Mouse (Mus musculus): ENCODE data around the gene Egfem1. TPM values are rescaled to one million over a fixed set of nuclear protein-coding genes. Genes with fewer than 3 reads are reported as not detected.

Gene Egfem1
- total and polyA plus RNA-seq, 2 experiments = 0.48 to 1.5 TPM

GRCm38 (mm10) chr3:29707467-29707866 lies 625.6 kb downstream of the Egfem1 start:
- H3K4me3 ChIP-seq (ENCODE audit: insufficient read depth, low read depth, low read length) = no peak overlapping the region
- DNase-seq (ENCODE audit: extremely low read depth, low read depth, low spot score) = no peak
- H3K9ac ChIP-seq (ENCODE audit: low read depth, low read length) = no peak overlapping the region
- no peaks in the 10 kb centered on the region for H3K4me1 ChIP-seq (ENCODE audit: control insufficient read depth, insufficient read depth, low read length)
- no peaks in the 10 kb centered on the region for H3K27me3 ChIP-seq (ENCODE audit: control insufficient read depth, insufficient read depth, low read length)
- H3K36me3 ChIP-seq (ENCODE audit: control insufficient read depth, insufficient read depth, low read length) = no peaks in the 10 kb centered on the region
- H3K27ac ChIP-seq (replicated peaks; ENCODE audit: insufficient read depth, low read depth, low read length) = no peak overlapping the region
- H3K79me2 ChIP-seq (ENCODE audit: control insufficient read depth, insufficient read depth, low read length) = no peaks in the 10 kb centered on the region
- TF ChIP-seq CTCF (IDR thresholded peaks at IDR 0.05; ENCODE audit: low read depth, low read length) = no peak
- no peak for TF ChIP-seq POLR2A (IDR thresholded peaks at IDR 0.05; ENCODE audit: extremely low read depth, insufficient read depth, low read length)
- WGBS = 88% methylated on average over 1 of the region's 1 CpGs

GRCm38 (mm10) chr3:29726376-29726967 lies 644.6 kb downstream of the Egfem1 start:
- Histone ChIP-seq H3K79me2 (ENCODE audit: control insufficient read depth, insufficient read depth, low read length) (no peaks in the 10 kb centered on the region), H3K27me3 (ENCODE audit: control insufficient read depth, insufficient read depth, low read length) (no peaks in the 10 kb centered on the region), H3K9ac (ENCODE audit: low read depth, low read length) (no peak overlapping the region), H3K27ac (replicated peaks; ENCODE audit: insufficient read depth, low read depth, low read length) (no peak overlapping the region), H3K36me3 (ENCODE audit: control insufficient read depth, insufficient read depth, low read length) (no peaks in the 10 kb centered on the region), H3K4me1 (ENCODE audit: control insufficient read depth, insufficient read depth, low read length) (no peaks in the 10 kb centered on the region), H3K4me3 (ENCODE audit: insufficient read depth, low read depth, low read length) (no peak overlapping the region)
- peak; percentile 28 for DNase-seq (ENCODE audit: extremely low read depth, low read depth, low spot score)
- 0 out of 2 replicates have a peak, but pooled peaks have one; percentile 1 for TF ChIP-seq CTCF (IDR thresholded peaks at IDR 0.05; ENCODE audit: low read depth, low read length)
- no peak for TF ChIP-seq POLR2A (IDR thresholded peaks at IDR 0.05; ENCODE audit: extremely low read depth, insufficient read depth, low read length)
- 60% methylated on average over 8 of the region's 8 CpGs for WGBS

- no peak overlapping the region for H3K4me3 ChIP-seq (ENCODE audit: insufficient read depth, low read depth, low read length)
- DNase-seq (ENCODE audit: extremely low read depth, low read depth, low spot score) = peak; percentile 61
- no peak overlapping the region for H3K27ac ChIP-seq (replicated peaks; ENCODE audit: insufficient read depth, low read depth, low read length)
- H3K79me2 ChIP-seq (ENCODE audit: control insufficient read depth, insufficient read depth, low read length) = no peaks in the 10 kb centered on the region
- peaks cover 6% of the 10 kb centered on the region; the same call in 1 of the 2 replicates for H3K4me1 ChIP-seq (ENCODE audit: control insufficient read depth, insufficient read depth, low read length)
- H3K36me3 ChIP-seq (ENCODE audit: control insufficient read depth, insufficient read depth, low read length) = no peaks in the 10 kb centered on the region
- WGBS = 22% methylated on average over 4 of the region's 4 CpGs
- 0 out of 2 replicates have a peak, but pooled peaks cover 2% of the 10 kb centered on the region for H3K27me3 ChIP-seq (ENCODE audit: control insufficient read depth, insufficient read depth, low read length)
- H3K9ac ChIP-seq (ENCODE audit: low read depth, low read length) = no peak overlapping the region
- TF ChIP-seq CTCF (IDR thresholded peaks at IDR 0.05; ENCODE audit: low read depth, low read length) = peak; percentile 74
- no peak for TF ChIP-seq POLR2A (IDR thresholded peaks at IDR 0.05; ENCODE audit: extremely low read depth, insufficient read depth, low read length)
Observed at GRCm38 (mm10) chr3:29730062-29730760, 648.4 kb downstream of the Egfem1 start.

DNA sequence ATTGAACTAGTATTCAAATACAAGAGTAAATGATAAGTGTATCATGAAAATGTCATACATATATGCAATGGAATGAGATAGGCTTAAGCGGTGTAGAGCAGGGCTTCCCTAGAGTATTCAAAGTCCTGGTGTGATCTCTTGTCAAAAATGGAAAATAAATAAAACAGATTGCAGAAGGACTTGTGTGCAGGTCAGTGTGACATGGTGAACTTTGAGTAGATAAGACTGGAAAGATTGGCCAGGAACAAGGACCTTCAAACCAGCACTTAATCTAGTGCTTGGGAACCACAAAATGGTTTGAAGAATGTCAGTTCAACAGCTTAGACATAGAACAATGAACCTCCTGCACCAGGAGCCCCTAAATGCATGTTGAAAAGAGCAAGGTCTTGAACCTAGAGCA lies 649.7 kb downstream of the Egfem1 start:
- no peaks in the 10 kb centered on the region for H3K36me3 ChIP-seq (ENCODE audit: control insufficient read depth, insufficient read depth, low read length)
- H3K79me2 ChIP-seq (ENCODE audit: control insufficient read depth, insufficient read depth, low read length) = no peaks in the 10 kb centered on the region
- no peak for TF ChIP-seq POLR2A (IDR thresholded peaks at IDR 0.05; ENCODE audit: extremely low read depth, insufficient read depth, low read length)
- no peak for TF ChIP-seq CTCF (IDR thresholded peaks at IDR 0.05; ENCODE audit: low read depth, low read length)
- H3K27ac ChIP-seq (replicated peaks; ENCODE audit: insufficient read depth, low read depth, low read length) = no peak overlapping the region
- H3K9ac ChIP-seq (ENCODE audit: low read depth, low read length) = no peak overlapping the region
- peaks cover 6% of the 10 kb centered on the region; the same call in 1 of the 2 replicates for H3K4me1 ChIP-seq (ENCODE audit: control insufficient read depth, insufficient read depth, low read length)
- 0 out of 2 replicates have a peak, but pooled peaks cover 2% of the 10 kb centered on the region for H3K27me3 ChIP-seq (ENCODE audit: control insufficient read depth, insufficient read depth, low read length)
- no peak overlapping the region for H3K4me3 ChIP-seq (ENCODE audit: insufficient read depth, low read depth, low read length)
- peak; percentile 94 for DNase-seq (ENCODE audit: extremely low read depth, low read depth, low spot score)
- 38% methylated on average over 1 of the region's 1 CpGs for WGBS

DNA sequence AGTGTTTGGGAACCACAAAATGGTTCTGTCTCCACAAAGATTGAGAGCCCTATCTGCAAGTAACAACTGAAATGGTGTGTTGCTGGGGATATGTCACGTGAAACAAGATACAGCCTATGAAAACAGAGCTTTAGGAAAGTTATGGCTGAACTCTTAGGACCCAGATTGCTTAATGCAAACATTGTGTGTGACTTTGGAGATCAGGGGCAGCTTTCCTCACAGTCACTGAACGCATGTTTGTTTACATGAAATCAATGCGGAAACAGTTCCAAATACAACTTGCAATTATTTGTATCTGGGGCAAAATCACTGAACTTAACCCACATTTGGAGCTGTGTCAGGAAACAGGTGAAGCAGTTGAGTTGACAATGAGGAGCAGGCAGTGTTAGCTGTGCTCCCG lies 650.8 kb downstream of the Egfem1 start:
- Histone ChIP-seq H3K79me2 (ENCODE audit: control insufficient read depth, insufficient read depth, low read length) (no peaks in the 10 kb centered on the region), H3K27ac (replicated peaks; ENCODE audit: insufficient read depth, low read depth, low read length) (no peak overlapping the region), H3K27me3 (ENCODE audit: control insufficient read depth, insufficient read depth, low read length) (0 out of 2 replicates have a peak, but pooled peaks cover 2% of the 10 kb centered on the region), H3K4me3 (ENCODE audit: insufficient read depth, low read depth, low read length) (no peak overlapping the region), H3K9ac (ENCODE audit: low read depth, low read length) (no peak overlapping the region), H3K4me1 (ENCODE audit: control insufficient read depth, insufficient read depth, low read length) (peaks cover 6% of the 10 kb centered on the region; the same call in 1 of the 2 replicates), H3K36me3 (ENCODE audit: control insufficient read depth, insufficient read depth, low read length) (no peaks in the 10 kb centered on the region)
- DNase-seq (ENCODE audit: extremely low read depth, low read depth, low spot score) = peak; percentile 99
- 16% methylated on average over 4 of the region's 4 CpGs for WGBS
- TF ChIP-seq POLR2A (IDR thresholded peaks at IDR 0.05; ENCODE audit: extremely low read depth, insufficient read depth, low read length) (no peak), CTCF (IDR thresholded peaks at IDR 0.05; ENCODE audit: low read depth, low read length) (no peak)

All from liver, adult 2 months (tissue).